ENCODE assay signal across 8 mouse cellular contexts in the genomic region with DNA sequence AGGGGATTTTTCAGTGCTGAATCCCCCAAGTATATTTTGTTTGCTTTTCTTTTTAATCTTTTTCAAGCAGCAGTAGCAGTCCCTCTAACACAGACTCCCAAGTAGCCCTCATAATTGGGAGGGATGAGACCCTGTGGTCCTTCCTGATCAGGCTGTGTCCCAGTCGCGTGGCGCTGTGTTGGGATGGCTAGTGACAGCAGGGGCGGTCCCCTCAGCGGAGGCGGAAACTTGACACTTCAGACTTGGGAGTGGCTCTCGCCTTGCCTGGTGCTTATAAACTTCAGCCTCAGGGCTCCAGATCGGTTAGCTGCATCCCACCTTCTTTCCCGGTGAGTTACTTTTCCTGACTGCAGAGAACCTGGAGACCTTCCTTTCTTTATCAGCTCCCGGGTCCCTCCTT. TPM values are rescaled to one million over a fixed set of nuclear protein-coding genes. Genes with fewer than 3 reads are reported as not detected.
DNase-seq lines count a peak whose midpoint lies in the region; ATAC-seq and TF ChIP-seq lines count a peak whose summit lies in the region.

No protein-coding gene starts in this region.

- TF ChIP-seq EP300 in MEL (IDR thresholded peaks at IDR 0.05; ENCODE audit: low read depth in 1 of 2, low read length in 2 of 2): no peak

- no peaks in the 10 kb centered on the region for H3K27me3 ChIP-seq in MEL (ENCODE audit: control insufficient read depth in 1 of 2, insufficient read depth in 2 of 2, low read length in 2 of 2)
- peaks cover 10% of the 10 kb centered on the region for H3K27me3 ChIP-seq in forebrain, embryonic 16.5 days (replicated peaks; ENCODE audit: control insufficient read depth, insufficient read depth, low read length)
- no peaks in the 10 kb centered on the region for H3K27me3 ChIP-seq in hindbrain, embryonic 11.5 days (ENCODE audit: control insufficient read depth, insufficient read depth, low read length)
- H3K27me3 ChIP-seq in limb, embryonic 14.5 days (ENCODE audit: control insufficient read depth, insufficient read depth, low read length): no peaks in the 10 kb centered on the region
- peaks cover 29% of the 10 kb centered on the region for H3K27me3 ChIP-seq in midbrain, embryonic 14.5 days (ENCODE audit: control insufficient read depth, insufficient read depth, low read length)
- 0 out of 2 replicates have a peak, but pooled peaks cover 3% of the 10 kb centered on the region for H3K27me3 ChIP-seq in stomach, embryonic 16.5 days (ENCODE audit: control insufficient read depth, insufficient read depth, low read length)

- H3K4me3 ChIP-seq in MEL (ENCODE audit: control insufficient read depth in 1 of 2, insufficient read depth in 1 of 2, low read depth in 2 of 2, low read length in 2 of 2): peak overlapping the region; percentile 64 to 84
- peak overlapping the region; percentile 74 for H3K4me3 ChIP-seq in bone marrow, adult 2 months (replicated peaks; ENCODE audit: control insufficient read depth, low read depth, low read length)
- peak overlapping the region; percentile 26 for H3K4me3 ChIP-seq in forebrain, embryonic 16.5 days (replicated peaks; ENCODE audit: low read length)
- peak overlapping the region; percentile 25 for H3K4me3 ChIP-seq in hindbrain, embryonic 11.5 days (ENCODE audit: low read depth, low read length)
- H3K4me3 ChIP-seq in limb, embryonic 14.5 days (replicated peaks; ENCODE audit: low read length): peak overlapping the region; percentile 34
- H3K4me3 ChIP-seq in midbrain, embryonic 14.5 days (replicated peaks; ENCODE audit: low read depth, low read length): peak overlapping the region; percentile 31
- H3K4me3 ChIP-seq in stomach, embryonic 16.5 days (replicated peaks; ENCODE audit: low read length): peak overlapping the region; percentile 50

- no peak for TF ChIP-seq RAD21 in MEL (IDR thresholded peaks at IDR 0.05; ENCODE audit: low read depth, low read length)

- DNase-seq in MEL (ENCODE audit: low read depth, low spot score): peak; percentile 86
- DNase-seq in hindbrain, embryonic 11.5 days (ENCODE audit: low spot score): peak; percentile 68
- DNase-seq in limb, embryonic 14.5 days (ENCODE audit: low spot score): peak; percentile 71
- peak; percentile 54 for DNase-seq in midbrain, embryonic 14.5 days
- DNase-seq in frontal cortex, postnatal 25 days (ENCODE audit: low spot score in 2 of 2): no peak

- no peaks in the 10 kb centered on the region for H3K9me3 ChIP-seq in MEL (replicated peaks; ENCODE audit: insufficient read depth, low read length)
- H3K9me3 ChIP-seq in forebrain, embryonic 16.5 days (ENCODE audit: control insufficient read depth, low read length): no peaks in the 10 kb centered on the region
- no peaks in the 10 kb centered on the region for H3K9me3 ChIP-seq in hindbrain, embryonic 11.5 days (ENCODE audit: control insufficient read depth, low read length)
- H3K9me3 ChIP-seq in limb, embryonic 14.5 days (ENCODE audit: control insufficient read depth, low read length): no peaks in the 10 kb centered on the region
- no peaks in the 10 kb centered on the region for H3K9me3 ChIP-seq in midbrain, embryonic 14.5 days (ENCODE audit: control insufficient read depth, low read length)
- H3K9me3 ChIP-seq in stomach, embryonic 16.5 days (replicated peaks; ENCODE audit: control insufficient read depth, low read length): no peaks in the 10 kb centered on the region

- WGBS in bone marrow, adult 2 months: 2% methylated on average over 10 of the region's 10 CpGs
- WGBS in forebrain, embryonic 16.5 days: 2% methylated on average over 10 of the region's 10 CpGs
- 1% methylated on average over 10 of the region's 10 CpGs for WGBS in hindbrain, embryonic 11.5 days
- WGBS in limb, embryonic 14.5 days: under 1% methylated on average over 10 of the region's 10 CpGs
- under 1% methylated on average over 10 of the region's 10 CpGs for whole genome bisulfite sequencing in midbrain, embryonic 14.5 days
- WGBS in stomach, embryonic 16.5 days: 0% methylated on average over 10 of the region's 10 CpGs

- peak; percentile 54 to 83; a peak in 3 of 4 replicates for TF ChIP-seq POLR2A in MEL (IDR thresholded peaks at IDR 0.05; ENCODE audit: control insufficient read depth in 1 of 2, insufficient read depth in 1 of 2, low read depth in 1 of 2, low read length in 2 of 2, poor library complexity in 1 of 2)
- TF ChIP-seq POLR2A in bone marrow, adult 2 months (IDR thresholded peaks at IDR 0.05; ENCODE audit: borderline replicate concordance, control insufficient read depth, low read depth, low read length): peak; percentile 69; the same call in 1 of the 2 replicates
- 0 out of 2 replicates have a peak, but pooled peaks have one; percentile 35 for TF ChIP-seq POLR2A in limb, embryonic 14.5 days (IDR thresholded peaks at IDR 0.05; ENCODE audit: borderline replicate concordance, extremely low read depth, insufficient read depth, insufficient read length)

- peaks cover 0 to 6% of the 10 kb centered on the region in 2 experiments; a peak in 2 of 4 replicates for H3K36me3 ChIP-seq in MEL (ENCODE audit: control insufficient read depth in 1 of 2, insufficient read depth in 2 of 2, low read length in 2 of 2)
- H3K36me3 ChIP-seq in forebrain, embryonic 16.5 days (ENCODE audit: control insufficient read depth, insufficient read depth): no peaks in the 10 kb centered on the region
- H3K36me3 ChIP-seq in hindbrain, embryonic 11.5 days (ENCODE audit: control insufficient read depth, insufficient read depth, low read length): no peaks in the 10 kb centered on the region
- H3K36me3 ChIP-seq in limb, embryonic 14.5 days (ENCODE audit: control insufficient read depth, insufficient read depth, low read length): no peaks in the 10 kb centered on the region
- no peaks in the 10 kb centered on the region for H3K36me3 ChIP-seq in midbrain, embryonic 14.5 days (ENCODE audit: control insufficient read depth, insufficient read depth, low read length)
- no peaks in the 10 kb centered on the region for H3K36me3 ChIP-seq in stomach, embryonic 16.5 days (ENCODE audit: control insufficient read depth, insufficient read depth, low read length)

- 0 out of 6 replicates have a peak, but pooled peaks of 1 of the 3 experiments have one; percentile 0 for TF ChIP-seq CTCF in MEL (IDR thresholded peaks at IDR 0.05 in 2 of 3, conservative IDR thresholded peaks at IDR 0.05 in 1 of 3; ENCODE audit: control insufficient read depth in 1 of 3, insufficient read depth in 1 of 3, low read depth in 2 of 3, low read length in 3 of 3, poor library complexity in 1 of 3, severe bottlenecking in 1 of 3)
- TF ChIP-seq CTCF in bone marrow, adult 2 months (IDR thresholded peaks at IDR 0.05; ENCODE audit: control insufficient read depth, insufficient read depth, low read length): no peak

- peak overlapping the region; percentile 57 for H3K4me2 ChIP-seq in forebrain, embryonic 16.5 days (ENCODE audit: low read length)
- peak overlapping the region; percentile 59 for H3K4me2 ChIP-seq in hindbrain, embryonic 11.5 days (replicated peaks; ENCODE audit: low read depth, low read length)
- peak overlapping the region; percentile 84 for H3K4me2 ChIP-seq in limb, embryonic 14.5 days (replicated peaks; ENCODE audit: low read depth, low read length, severe bottlenecking)
- H3K4me2 ChIP-seq in midbrain, embryonic 14.5 days (ENCODE audit: low read length): peak overlapping the region; percentile 57
- peak overlapping the region; percentile 92 for H3K4me2 ChIP-seq in stomach, embryonic 16.5 days (ENCODE audit: low read depth, low read length)

- H3K9ac ChIP-seq in MEL (ENCODE audit: control insufficient read depth, low read depth, low read length, poor library complexity, severe bottlenecking): peak overlapping the region; percentile 70
- H3K9ac ChIP-seq in forebrain, embryonic 16.5 days (replicated peaks; ENCODE audit: low read depth, low read length): peak overlapping the region; percentile 36; the same call in 1 of the 2 replicates
- 0 out of 2 replicates have a peak overlapping the region, but pooled peaks have one; percentile 34 for H3K9ac ChIP-seq in hindbrain, embryonic 11.5 days (ENCODE audit: low read depth, low read length)
- peak overlapping the region; percentile 46 for H3K9ac ChIP-seq in limb, embryonic 14.5 days (ENCODE audit: low read depth, low read length, severe bottlenecking)
- H3K9ac ChIP-seq in midbrain, embryonic 14.5 days (replicated peaks; ENCODE audit: low read length): peak overlapping the region; percentile 23; the same call in 1 of the 2 replicates
- peak overlapping the region; percentile 73 for H3K9ac ChIP-seq in stomach, embryonic 16.5 days (ENCODE audit: low read length)

- no peak overlapping the region; the same call in 1 of the 2 replicates for H3K27ac ChIP-seq in MEL (ENCODE audit: control insufficient read depth, low read depth, low read length)
- H3K27ac ChIP-seq in bone marrow, adult 2 months (ENCODE audit: control insufficient read depth, insufficient read depth, low read depth, low read length, poor library complexity): no peak overlapping the region
- H3K27ac ChIP-seq in forebrain, embryonic 16.5 days (ENCODE audit: low read length): no peak overlapping the region
- H3K27ac ChIP-seq in hindbrain, embryonic 11.5 days (ENCODE audit: low read depth, low read length): no peak overlapping the region
- H3K27ac ChIP-seq in limb, embryonic 14.5 days (replicated peaks; ENCODE audit: low read depth, low read length): no peak overlapping the region
- H3K27ac ChIP-seq in midbrain, embryonic 14.5 days (replicated peaks; ENCODE audit: low read depth, low read length): no peak overlapping the region
- H3K27ac ChIP-seq in stomach, embryonic 16.5 days (ENCODE audit: low read length): peak overlapping the region; percentile 76

- no peaks in the 10 kb centered on the region; the same call in 1 of the 2 replicates for H3K79me2 ChIP-seq in MEL (ENCODE audit: control insufficient read depth, insufficient read depth, low read length, poor library complexity)

- peak; percentile 63 for ATAC-seq in forebrain, embryonic 16.5 days
- ATAC-seq in hindbrain, embryonic 11.5 days (ENCODE audit: low FRiP score): peak; percentile 38; the same call in 1 of the 2 replicates
- ATAC-seq in limb, embryonic 14.5 days (ENCODE audit: low FRiP score, low read depth): peak; percentile 81
- ATAC-seq in midbrain, embryonic 14.5 days (ENCODE audit: low FRiP score, low TSS enrichment): no peak
- peak; percentile 80 for ATAC-seq in stomach, embryonic 16.5 days (ENCODE audit: insufficient read depth, low FRiP score)

- peaks cover 0 to 17% of the 10 kb centered on the region in 2 experiments; a peak in 3 of 4 replicates for H3K4me1 ChIP-seq in MEL (ENCODE audit: control insufficient read depth in 1 of 2, insufficient read depth in 2 of 2, low read length in 2 of 2)
- H3K4me1 ChIP-seq in bone marrow, adult 2 months (ENCODE audit: control insufficient read depth, insufficient read depth, low read length): peaks cover 3% of the 10 kb centered on the region; the same call in 1 of the 2 replicates
- peaks cover 9% of the 10 kb centered on the region; the same call in 1 of the 2 replicates for H3K4me1 ChIP-seq in forebrain, embryonic 16.5 days (replicated peaks; ENCODE audit: control insufficient read depth, insufficient read depth, low read length)
- H3K4me1 ChIP-seq in hindbrain, embryonic 11.5 days (replicated peaks; ENCODE audit: control insufficient read depth, insufficient read depth, low read length): peaks cover 6% of the 10 kb centered on the region; the same call in 1 of the 2 replicates
- H3K4me1 ChIP-seq in limb, embryonic 14.5 days (ENCODE audit: control insufficient read depth, insufficient read depth, low read length): peaks cover 13% of the 10 kb centered on the region
- no peaks in the 10 kb centered on the region for H3K4me1 ChIP-seq in midbrain, embryonic 14.5 days (ENCODE audit: control insufficient read depth, insufficient read depth, low read length)
- peaks cover 13% of the 10 kb centered on the region for H3K4me1 ChIP-seq in stomach, embryonic 16.5 days (ENCODE audit: control insufficient read depth, insufficient read depth, low read length)

RNA-seq across cellular contexts. Expression of a gene that starts 0.5 kb away (rescaled TPM):
- total RNA-seq in MEL (2012; rRNA removed): 26.1 and 29.9 TPM in 2 replicates
- polyA plus RNA-seq in MEL (2012; ENCODE audit: insufficient read depth in 1 of 2, insufficient read length in 2 of 2, low read depth in 1 of 2, low replicate concordance in 2 of 2, missing spikeins in 1 of 2): 10 to 100 TPM in 1 of 2 experiments, not detected in 1; 22.0 TPM
- polyA plus RNA-seq in bone marrow, adult 2 months (2011; ENCODE audit: insufficient read depth, insufficient read length, low replicate concordance, missing spikeins): 60.0 and 93.3 TPM in 2 replicates
- polyA plus RNA-seq in forebrain, embryonic 16.5 days (2015; fragmentation: Nextera tagmentation; extraction: Ambion mirVana): 8.0 and 9.7 TPM in 2 replicates
- polyA plus RNA-seq in hindbrain, embryonic 11.5 days (2014; fragmentation: Nextera tagmentation; extraction: Ambion mirVana): 10.9 and 15.0 TPM in 2 replicates
- 21.7 and 34.1 TPM in 2 replicates for polyA plus RNA-seq in limb, embryonic 14.5 days (2012; rRNA removed)
- polyA plus RNA-seq in limb, embryonic 14.5 days (2014; fragmentation: Nextera tagmentation; extraction: Ambion mirVana): 37.1 and 44.7 TPM in 2 replicates
- polyA plus RNA-seq in midbrain, embryonic 14.5 days (2014; fragmentation: Nextera tagmentation; extraction: Ambion mirVana): 5.9 and 8.0 TPM in 2 replicates
- 37.3 and 44.1 TPM in 2 replicates for polyA plus RNA-seq in stomach, embryonic 16.5 days (2015; fragmentation: Nextera tagmentation; extraction: Ambion mirVana)

RNA-seq across cellular contexts. Expression of a gene that starts 0.5 kb away (rescaled TPM):
- total RNA-seq in MEL (2012; rRNA removed): 8.7 and 14.4 TPM in 2 replicates
- polyA plus RNA-seq in MEL (2012; ENCODE audit: insufficient read depth in 1 of 2, insufficient read length in 2 of 2, low read depth in 1 of 2, low replicate concordance in 2 of 2, missing spikeins in 1 of 2): 10 to 100 TPM in 1 of 2 experiments, not detected in 1; 22.2 TPM
- 33.5 and 34.4 TPM in 2 replicates for polyA plus RNA-seq in bone marrow, adult 2 months (2011; ENCODE audit: insufficient read depth, insufficient read length, low replicate concordance, missing spikeins)
- polyA plus RNA-seq in forebrain, embryonic 16.5 days (2015; fragmentation: Nextera tagmentation; extraction: Ambion mirVana): 11.2 and 14.3 TPM in 2 replicates
- polyA plus RNA-seq in hindbrain, embryonic 11.5 days (2014; fragmentation: Nextera tagmentation; extraction: Ambion mirVana): 8.4 and 9.8 TPM in 2 replicates
- polyA plus RNA-seq in limb, embryonic 14.5 days (2012; rRNA removed): 23.6 and 33.6 TPM in 2 replicates
- 30.2 and 32.5 TPM in 2 replicates for polyA plus RNA-seq in limb, embryonic 14.5 days (2014; fragmentation: Nextera tagmentation; extraction: Ambion mirVana)
- 8.2 and 8.3 TPM in 2 replicates for polyA plus RNA-seq in midbrain, embryonic 14.5 days (2014; fragmentation: Nextera tagmentation; extraction: Ambion mirVana)
- polyA plus RNA-seq in stomach, embryonic 16.5 days (2015; fragmentation: Nextera tagmentation; extraction: Ambion mirVana): 85.3 and 99.1 TPM in 2 replicates

RNA-seq across cellular contexts. Expression of a gene that starts 5.4 kb away (rescaled TPM):
- 201 and 202 TPM in 2 replicates for total RNA-seq in MEL (2012; rRNA removed)
- 100 to 1,000 TPM in 1 of 2 experiments, not detected in 1; 320 TPM for polyA plus RNA-seq in MEL (2012; ENCODE audit: insufficient read depth in 1 of 2, insufficient read length in 2 of 2, low read depth in 1 of 2, low replicate concordance in 2 of 2, missing spikeins in 1 of 2)
- 74.1 and 92.0 TPM in 2 replicates for polyA plus RNA-seq in bone marrow, adult 2 months (2011; ENCODE audit: insufficient read depth, insufficient read length, low replicate concordance, missing spikeins)
- 202 and 220 TPM in 2 replicates for polyA plus RNA-seq in forebrain, embryonic 16.5 days (2015; fragmentation: Nextera tagmentation; extraction: Ambion mirVana)
- polyA plus RNA-seq in hindbrain, embryonic 11.5 days (2014; fragmentation: Nextera tagmentation; extraction: Ambion mirVana): 138 and 143 TPM in 2 replicates
- 155 and 169 TPM in 2 replicates for polyA plus RNA-seq in limb, embryonic 14.5 days (2012; rRNA removed)
- 103 and 114 TPM in 2 replicates for polyA plus RNA-seq in limb, embryonic 14.5 days (2014; fragmentation: Nextera tagmentation; extraction: Ambion mirVana)
- polyA plus RNA-seq in midbrain, embryonic 14.5 days (2014; fragmentation: Nextera tagmentation; extraction: Ambion mirVana): 135 and 145 TPM in 2 replicates
- 92.7 and 105 TPM in 2 replicates for polyA plus RNA-seq in stomach, embryonic 16.5 days (2015; fragmentation: Nextera tagmentation; extraction: Ambion mirVana)

RNA-seq across cellular contexts. Expression of a gene that starts 12.0 kb away (rescaled TPM):
- total RNA-seq in MEL (2012; rRNA removed): not detected in 2 replicates
- not detected for polyA plus RNA-seq in MEL (2012; ENCODE audit: insufficient read depth in 1 of 2, insufficient read length in 2 of 2, low read depth in 1 of 2, low replicate concordance in 2 of 2, missing spikeins in 1 of 2)
- not detected in 2 replicates for polyA plus RNA-seq in bone marrow, adult 2 months (2011; ENCODE audit: insufficient read depth, insufficient read length, low replicate concordance, missing spikeins)
- polyA plus RNA-seq in forebrain, embryonic 16.5 days (2015; fragmentation: Nextera tagmentation; extraction: Ambion mirVana): 0.31 TPM in 1 of 2 replicates, not detected in the other
- polyA plus RNA-seq in hindbrain, embryonic 11.5 days (2014; fragmentation: Nextera tagmentation; extraction: Ambion mirVana): not detected in 2 replicates
- 21.3 and 51.3 TPM in 2 replicates for polyA plus RNA-seq in limb, embryonic 14.5 days (2012; rRNA removed)
- 23.7 and 33.4 TPM in 2 replicates for polyA plus RNA-seq in limb, embryonic 14.5 days (2014; fragmentation: Nextera tagmentation; extraction: Ambion mirVana)
- not detected in 2 replicates for polyA plus RNA-seq in midbrain, embryonic 14.5 days (2014; fragmentation: Nextera tagmentation; extraction: Ambion mirVana)
- 149 and 199 TPM in 2 replicates for polyA plus RNA-seq in stomach, embryonic 16.5 days (2015; fragmentation: Nextera tagmentation; extraction: Ambion mirVana)

RNA-seq across cellular contexts. Expression of a gene that starts 22.4 kb away (rescaled TPM):
- total RNA-seq in MEL (2012; rRNA removed): not detected in 2 replicates
- not detected for polyA plus RNA-seq in MEL (2012; ENCODE audit: insufficient read depth in 1 of 2, insufficient read length in 2 of 2, low read depth in 1 of 2, low replicate concordance in 2 of 2, missing spikeins in 1 of 2)
- 10.9 and 17.1 TPM in 2 replicates for polyA plus RNA-seq in bone marrow, adult 2 months (2011; ENCODE audit: insufficient read depth, insufficient read length, low replicate concordance, missing spikeins)
- polyA plus RNA-seq in forebrain, embryonic 16.5 days (2015; fragmentation: Nextera tagmentation; extraction: Ambion mirVana): 36.2 and 44.2 TPM in 2 replicates
- 57.0 and 59.8 TPM in 2 replicates for polyA plus RNA-seq in hindbrain, embryonic 11.5 days (2014; fragmentation: Nextera tagmentation; extraction: Ambion mirVana)
- 81.6 and 88.6 TPM in 2 replicates for polyA plus RNA-seq in limb, embryonic 14.5 days (2012; rRNA removed)
- polyA plus RNA-seq in limb, embryonic 14.5 days (2014; fragmentation: Nextera tagmentation; extraction: Ambion mirVana): 232 and 269 TPM in 2 replicates
- polyA plus RNA-seq in midbrain, embryonic 14.5 days (2014; fragmentation: Nextera tagmentation; extraction: Ambion mirVana): 25.3 and 32.5 TPM in 2 replicates
- polyA plus RNA-seq in stomach, embryonic 16.5 days (2015; fragmentation: Nextera tagmentation; extraction: Ambion mirVana): 407 and 487 TPM in 2 replicates

Comparison
In these comparisons a context has a peak if more than half of its experiments do, and no peak if none do; other contexts are left out.
1. DNase-seq: peak in MEL (single experiment), hindbrain, embryonic 11.5 days (single experiment), limb, embryonic 14.5 days (single experiment) and midbrain, embryonic 14.5 days (single experiment); none in frontal cortex, postnatal 25 days (0 of 2).
2. H3K9ac ChIP-seq: peak in every context shown above with its lines; median percentile 73 in stomach, embryonic 16.5 days; 70 in MEL; 46 in limb, embryonic 14.5 days; 36 in forebrain, embryonic 16.5 days; 34 in hindbrain, embryonic 11.5 days; 23 in midbrain, embryonic 14.5 days.
3. Peak in every context shown above with its lines, with median percentiles within 50 percentile points of each other: H3K4me3 ChIP-seq, POLR2A ChIP-seq and H3K4me2 ChIP-seq.